Mouse (Mus musculus): ENCODE data around the gene Znfx1.

GRCm38 (mm10) chr2:167080387-167080786 lies 17.6 kb upstream of the Znfx1 start:
- TF ChIP-seq EP300 (IDR thresholded peaks at IDR 0.05) (no peak), CTCF (IDR thresholded peaks at IDR 0.05) (no peak)
